Mouse (Mus musculus) midbrain, embryonic 16.5 days (tissue): Measurements from ENCODE around the gene Gm16253. TPM values are rescaled to one million over a fixed set of nuclear protein-coding genes. Genes with fewer than 3 reads are reported as not detected.

Source experiments
- ATAC-seq: fragments of 200-750 bp; cut with Nextera tagmentation; 2 replicates; pipeline ENCODE4 v1.8.0; 2017; ENCODE audit warnings: moderate TSS enrichment
- H3K27ac ChIP-seq: fragments of 300-500 bp; sonication (generic); 2 replicates; pipeline ENCODE4 v1.5.1; 2014; ENCODE audit warnings: mild to moderate bottlenecking, low read length, mixed read lengths
- H3K27me3 ChIP-seq: fragments of 300-500 bp; sonication (generic); 2 replicates; pipeline ENCODE4 v1.6.1; 2014; ENCODE audit warnings: low read depth, low read length, mixed read lengths; ENCODE audit not compliant: control insufficient read depth, insufficient read depth
- H3K36me3 ChIP-seq: fragments of 300-500 bp; sonication (generic); 2 replicates; pipeline ENCODE4 v1.6.1; 2014; ENCODE audit warnings: mild to moderate bottlenecking, low read length, moderate library complexity, mixed read lengths; ENCODE audit not compliant: control insufficient read depth, insufficient read depth
- H3K4me1 ChIP-seq: fragments of 300-500 bp; sonication (generic); 2 replicates; pipeline ENCODE4 v1.6.1; 2014; ENCODE audit warnings: mild to moderate bottlenecking, low read length, mixed read lengths; ENCODE audit not compliant: control insufficient read depth, insufficient read depth
- H3K4me2 ChIP-seq: fragments of 300-500 bp; sonication (generic); 2 replicates; pipeline ENCODE4 v1.6.1; 2014; ENCODE audit warnings: mild to moderate bottlenecking, low read length, mixed read lengths
- H3K4me3 ChIP-seq: fragments of 300-500 bp; sonication (generic); 2 replicates; pipeline ENCODE4 v1.5.1; 2014; ENCODE audit warnings: low read depth, mild to moderate bottlenecking, low read length, moderate library complexity, mixed read lengths
- H3K9ac ChIP-seq: fragments of 300-500 bp; sonication (generic); 2 replicates; pipeline ENCODE4 v1.6.1; 2014; ENCODE audit warnings: low read depth, low read length, mixed read lengths
- H3K9me3 ChIP-seq: fragments of 300-500 bp; sonication (generic); replicated peaks from 2 replicates; pipeline ENCODE4 v1.6.1; 2014; ENCODE audit warnings: mild to moderate bottlenecking, low read length, mixed read lengths; ENCODE audit not compliant: control insufficient read depth, poor library complexity, severe bottlenecking
- WGBS: fragments of 180-500 bp; shearing (Covaris S2); extraction: QIAGEN DNeasy Blood & Tissue Kit; methylation state at CpG from one replicate; pipeline ENCODE4 v1.1.7; 2014; 5-methylcytosine and 5-hydroxymethylcytosine counted together
- polyA plus RNA-seq: library from polyadenylated mRNA; unstranded; fragments of >200 nt; fragmentation: Nextera tagmentation; extraction: Ambion mirVana; gene quantifications from 2 replicates; pipeline ENCODE4 v1.2.1, GENCODE M21; 2015

Gm16253 gene
- polyA plus RNA-seq, 1 experiment from 2014 or later = 1.8 TPM

- Histone ChIP-seq H3K36me3 (no peaks in the 10 kb centered on the region), H3K9ac (no peak overlapping the region), H3K4me1 (no peaks in the 10 kb centered on the region), H3K27me3 (no peaks in the 10 kb centered on the region), H3K4me2 (no peak overlapping the region), H3K9me3 (no peaks in the 10 kb centered on the region), H3K27ac (no peak overlapping the region), H3K4me3 (no peak overlapping the region)
- 45% methylated on average over 1 of the region's 1 CpGs for WGBS
- ATAC-seq = no peak
Observed at GRCm38 (mm10) chr3:96545565-96545964, 31.2 kb upstream of the Gm16253 start.

GRCm38 (mm10) chr3:96546880-96547279, 29.9 kb upstream of the Gm16253 start:
- ATAC-seq = no peak
- H3K27me3 ChIP-seq = no peaks in the 10 kb centered on the region
- no peak overlapping the region for H3K27ac ChIP-seq
- H3K36me3 ChIP-seq = no peaks in the 10 kb centered on the region
- H3K4me2 ChIP-seq = no peak overlapping the region
- H3K9ac ChIP-seq = no peak overlapping the region
- H3K9me3 ChIP-seq = no peaks in the 10 kb centered on the region
- no peak overlapping the region for H3K4me3 ChIP-seq
- no peaks in the 10 kb centered on the region for H3K4me1 ChIP-seq
- 36% methylated on average over 4 of the region's 4 CpGs for WGBS

- no peaks in the 10 kb centered on the region for H3K9me3 ChIP-seq
- no peaks in the 10 kb centered on the region for H3K4me1 ChIP-seq
- 6% methylated on average over 14 of the region's 14 CpGs for WGBS
- no peaks in the 10 kb centered on the region for H3K36me3 ChIP-seq
- no peak overlapping the region for H3K9ac ChIP-seq
- no peak overlapping the region for H3K27ac ChIP-seq
- ATAC-seq = peak; percentile 75; the same call in 1 of the 2 replicates
- H3K4me2 ChIP-seq = peak overlapping the region; percentile 10; the same call in 1 of the 2 replicates
- no peaks in the 10 kb centered on the region for H3K27me3 ChIP-seq
- no peak overlapping the region for H3K4me3 ChIP-seq
Observed at GRCm38 (mm10) chr3:96547389-96547960, 29.3 kb upstream of the Gm16253 start.

- WGBS = 82% methylated on average over 7 of the region's 7 CpGs
Observed at GRCm38 (mm10) chr3:96548824-96549223, 28.0 kb upstream of the Gm16253 start.

GRCm38 (mm10) chr3:96549346-96549745, 27.4 kb upstream of the Gm16253 start:
- no peaks in the 10 kb centered on the region for H3K27me3 ChIP-seq
- no peak overlapping the region for H3K27ac ChIP-seq
- H3K4me3 ChIP-seq = no peak overlapping the region
- ATAC-seq = no peak
- H3K4me2 ChIP-seq = no peak overlapping the region
- H3K9me3 ChIP-seq = no peaks in the 10 kb centered on the region
- no peaks in the 10 kb centered on the region for H3K36me3 ChIP-seq
- H3K9ac ChIP-seq = no peak overlapping the region
- no peaks in the 10 kb centered on the region for H3K4me1 ChIP-seq
- 81% methylated on average over 5 of the region's 5 CpGs for WGBS

More at GRCm38 (mm10) chr3:96548824-96549223, 28.0 kb upstream of the Gm16253 start:
- no peak for ATAC-seq
- Histone ChIP-seq H3K9ac (no peak overlapping the region), H3K4me3 (no peak overlapping the region), H3K36me3 (no peaks in the 10 kb centered on the region), H3K4me1 (no peaks in the 10 kb centered on the region), H3K4me2 (no peak overlapping the region), H3K27ac (no peak overlapping the region), H3K27me3 (no peaks in the 10 kb centered on the region), H3K9me3 (no peaks in the 10 kb centered on the region)

- Histone ChIP-seq H3K9me3 (no peaks in the 10 kb centered on the region), H3K9ac (no peak overlapping the region), H3K27me3 (no peaks in the 10 kb centered on the region), H3K27ac (no peak overlapping the region), H3K4me3 (no peak overlapping the region), H3K36me3 (no peaks in the 10 kb centered on the region), H3K4me1 (peaks cover under 1% of the 10 kb centered on the region), H3K4me2 (no peak overlapping the region)
- ATAC-seq = no peak
- 12% methylated on average over 8 of the region's 8 CpGs for WGBS
Observed at GRCm38 (mm10) chr3:96551203-96551602, 25.6 kb upstream of the Gm16253 start.

- no peaks in the 10 kb centered on the region for H3K36me3 ChIP-seq
- H3K27me3 ChIP-seq = no peaks in the 10 kb centered on the region
- H3K27ac ChIP-seq = no peak overlapping the region
- 78% methylated on average over 7 of the region's 7 CpGs for WGBS
- no peak overlapping the region for H3K9ac ChIP-seq
- H3K4me2 ChIP-seq = no peak overlapping the region
- H3K4me1 ChIP-seq = peaks cover 8% of the 10 kb centered on the region
- no peak for ATAC-seq
- no peak overlapping the region for H3K4me3 ChIP-seq
- H3K9me3 ChIP-seq = no peaks in the 10 kb centered on the region
Observed at GRCm38 (mm10) chr3:96551890-96552289, 24.9 kb upstream of the Gm16253 start.

- no peak overlapping the region for H3K9ac ChIP-seq
- ATAC-seq = no peak
- peaks cover 12% of the 10 kb centered on the region for H3K4me1 ChIP-seq
- H3K36me3 ChIP-seq = no peaks in the 10 kb centered on the region
- H3K4me2 ChIP-seq = no peak overlapping the region
- no peak overlapping the region for H3K4me3 ChIP-seq
- H3K27ac ChIP-seq = no peak overlapping the region
- H3K27me3 ChIP-seq = no peaks in the 10 kb centered on the region
- WGBS = 93% methylated on average over 6 of the region's 6 CpGs
- H3K9me3 ChIP-seq = no peaks in the 10 kb centered on the region
Observed at GRCm38 (mm10) chr3:96553601-96554000, 23.2 kb upstream of the Gm16253 start.

GRCm38 (mm10) chr3:96554251-96554650, 22.5 kb upstream of the Gm16253 start:
- Histone ChIP-seq H3K9ac (no peak overlapping the region), H3K27ac (no peak overlapping the region), H3K4me2 (no peak overlapping the region), H3K36me3 (no peaks in the 10 kb centered on the region), H3K4me3 (no peak overlapping the region), H3K4me1 (peaks cover 18% of the 10 kb centered on the region), H3K9me3 (no peaks in the 10 kb centered on the region), H3K27me3 (no peaks in the 10 kb centered on the region)
- 82% methylated on average over 6 of the region's 6 CpGs for WGBS
- ATAC-seq = no peak
